Mouse (Mus musculus): ENCODE data around the gene Rab36. TPM values are rescaled to one million over a fixed set of nuclear protein-coding genes. Genes with fewer than 3 reads are reported as not detected.
"Not testable (repeated sequence)": the region's sequence is repeated elsewhere in the genome, so short reads cannot be mapped to it uniquely, and the experiment has no call there.

Gene Rab36
- total RNA-seq, 2 experiments from 2014 or later = 26.1 to 35.8 TPM

DNA sequence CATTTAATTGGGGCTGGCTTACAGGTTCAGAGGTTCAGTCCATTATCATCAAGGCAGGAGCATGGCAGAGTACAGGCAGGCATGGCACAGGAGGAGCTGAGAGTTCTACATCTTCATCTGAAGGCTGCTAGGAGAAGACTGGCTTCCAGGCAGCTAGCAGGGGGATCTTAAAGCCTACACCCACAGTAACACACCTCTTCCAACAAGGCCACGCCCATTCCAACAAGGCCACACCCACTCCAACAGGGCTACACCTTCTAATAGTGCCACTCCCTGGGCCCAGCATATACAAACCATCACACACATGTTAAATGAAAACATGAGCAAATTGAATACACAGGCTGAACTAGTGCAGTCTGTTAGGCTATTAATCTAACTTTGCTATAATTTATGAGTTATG lies 5.2 kb downstream of the Rab36 start:
- not testable (repeated sequence) for DNase-seq (ENCODE audit: extremely low spot score in 1 of 2, low spot score in 1 of 2)

- no peak for DNase-seq (ENCODE audit: extremely low spot score in 1 of 2, low spot score in 1 of 2)
Observed at GRCm38 (mm10) chr10:75044459-75044858, 7.6 kb downstream of the Rab36 start.

- no peak for DNase-seq (ENCODE audit: extremely low spot score in 1 of 2, low spot score in 1 of 2)
Observed at GRCm38 (mm10) chr10:75045831-75046230, 9.0 kb downstream of the Rab36 start.

- no peak for DNase-seq (ENCODE audit: extremely low spot score in 1 of 2, low spot score in 1 of 2)
Observed at GRCm38 (mm10) chr10:75048711-75049110, 11.9 kb downstream of the Rab36 start.

GRCm38 (mm10) chr10:75051364-75052074 lies 14.7 kb downstream of the Rab36 start:
- no peak for DNase-seq (ENCODE audit: extremely low spot score in 1 of 2, low spot score in 1 of 2)

DNA sequence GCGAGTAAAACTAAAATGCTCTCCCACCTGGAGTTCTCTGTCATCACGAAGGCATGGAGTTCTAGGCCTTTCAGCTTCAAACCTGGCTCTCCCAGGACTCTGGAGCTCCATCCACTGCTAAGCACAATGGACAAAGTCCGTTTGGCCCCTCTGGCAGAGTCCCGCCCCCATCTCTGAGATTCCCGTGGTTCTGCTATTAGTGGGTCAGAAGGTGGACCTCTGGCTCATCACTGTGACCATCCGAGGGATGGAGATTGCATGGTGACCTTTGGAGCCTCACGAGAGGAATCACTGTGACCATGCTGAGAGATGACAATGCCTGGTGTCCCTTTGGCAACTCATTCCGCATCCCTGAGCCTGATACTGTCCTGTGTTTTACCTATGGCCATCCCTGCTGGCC lies 16.0 kb downstream of the Rab36 start:
- DNase-seq (ENCODE audit: extremely low spot score in 1 of 2, low spot score in 1 of 2) = no peak

GRCm38 (mm10) chr10:75053655-75054054 lies 16.8 kb downstream of the Rab36 start:
- no peak for DNase-seq (ENCODE audit: extremely low spot score in 1 of 2, low spot score in 1 of 2)

DNA sequence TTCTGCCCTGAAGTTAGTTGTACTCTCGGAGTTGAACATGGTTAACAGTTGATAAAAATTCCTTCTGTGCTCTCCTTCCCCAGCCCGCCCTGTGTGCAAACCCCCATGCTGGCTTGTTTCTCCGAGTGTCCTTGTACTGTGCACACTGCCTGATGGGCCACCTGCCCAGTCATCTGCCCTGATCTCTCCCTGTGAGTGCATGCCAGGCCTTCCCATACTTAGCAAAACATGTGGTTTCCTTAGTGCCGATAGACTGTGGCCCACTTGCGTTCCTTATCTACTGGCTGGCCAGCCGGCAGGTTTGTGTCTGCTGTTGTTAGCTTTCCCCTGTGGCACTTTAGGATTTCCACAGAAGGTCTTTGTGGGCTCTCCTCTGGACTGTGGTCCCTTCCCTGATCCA lies 17.3 kb downstream of the Rab36 start:
- DNase-seq (ENCODE audit: extremely low spot score in 1 of 2, low spot score in 1 of 2) = no peak

GRCm38 (mm10) chr10:75055672-75056071 lies 18.8 kb downstream of the Rab36 start:
- no peak for DNase-seq (ENCODE audit: extremely low spot score in 1 of 2, low spot score in 1 of 2)

- no peak for DNase-seq (ENCODE audit: extremely low spot score in 1 of 2, low spot score in 1 of 2)
Observed at GRCm38 (mm10) chr10:75056255-75056654, 19.4 kb downstream of the Rab36 start.

GRCm38 (mm10) chr10:75058336-75058735 lies 21.5 kb downstream of the Rab36 start:
- no peak for DNase-seq (ENCODE audit: extremely low spot score in 1 of 2, low spot score in 1 of 2)

GRCm38 (mm10) chr10:75058761-75059395 lies 22.0 kb downstream of the Rab36 start:
- no peak for DNase-seq (ENCODE audit: extremely low spot score in 1 of 2, low spot score in 1 of 2)

GRCm38 (mm10) chr10:75059396-75059795 lies 22.5 kb downstream of the Rab36 start:
- peak in 1 of 2 experiments; percentile 60 for DNase-seq (ENCODE audit: extremely low spot score in 1 of 2, low spot score in 1 of 2)

GRCm38 (mm10) chr10:75060217-75060842 lies 23.5 kb downstream of the Rab36 start, which contains the start of gene Bcr:
Gene Bcr, plus strand, starts transcription at chr10:75060592.
- peak; percentile 73 to 83 for DNase-seq (ENCODE audit: extremely low spot score in 1 of 2, low spot score in 1 of 2)

- no peak for DNase-seq (ENCODE audit: extremely low spot score in 1 of 2, low spot score in 1 of 2)
Observed at GRCm38 (mm10) chr10:75060843-75061235, 24.0 kb downstream of the Rab36 start.

DNA sequence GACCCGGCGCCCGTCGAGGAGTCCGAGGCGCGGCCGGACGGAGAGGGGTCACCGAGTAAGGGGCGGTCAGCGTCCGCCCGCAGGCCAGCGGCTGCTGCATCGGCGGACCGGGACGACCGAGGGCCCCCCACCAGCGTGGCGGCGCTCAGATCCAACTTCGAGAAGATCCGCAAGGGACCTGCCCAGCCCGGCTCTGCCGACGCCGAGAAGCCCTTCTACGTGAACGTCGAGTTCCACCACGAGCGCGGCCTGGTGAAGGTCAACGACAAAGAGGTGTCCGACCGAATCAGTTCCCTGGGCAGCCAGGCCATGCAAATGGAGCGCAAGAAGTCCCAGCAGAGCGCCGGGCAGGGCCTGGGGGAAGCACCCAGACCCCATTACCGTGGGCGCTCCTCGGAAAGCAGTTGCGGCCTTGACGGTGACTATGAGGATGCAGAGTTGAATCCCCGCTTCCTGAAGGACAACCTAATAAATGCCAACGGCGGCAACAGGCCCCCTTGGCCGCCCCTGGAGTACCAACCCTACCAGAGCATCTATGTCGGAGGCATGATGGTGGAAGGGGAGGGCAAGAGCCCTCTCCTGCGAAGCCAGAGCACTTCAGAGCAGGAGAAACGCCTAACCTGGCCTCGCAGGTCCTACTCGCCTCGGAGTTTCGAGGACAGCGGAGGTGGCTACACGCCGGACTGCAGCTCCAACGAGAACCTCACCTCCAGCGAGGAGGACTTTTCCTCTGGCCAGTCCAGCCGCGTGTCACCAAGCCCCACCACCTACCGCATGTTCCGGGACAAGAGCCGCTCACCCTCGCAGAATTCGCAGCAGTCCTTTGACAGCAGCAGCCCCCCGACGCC lies 24.7 kb downstream of the Rab36 start:
- DNase-seq (ENCODE audit: extremely low spot score in 1 of 2, low spot score in 1 of 2) = no peak

- no peak for DNase-seq (ENCODE audit: extremely low spot score in 1 of 2, low spot score in 1 of 2)
Observed at GRCm38 (mm10) chr10:75062189-75062561, 25.3 kb downstream of the Rab36 start.

- DNase-seq (ENCODE audit: extremely low spot score in 1 of 2, low spot score in 1 of 2) = no peak
Observed at GRCm38 (mm10) chr10:75062621-75063020, 25.8 kb downstream of the Rab36 start.

DNA sequence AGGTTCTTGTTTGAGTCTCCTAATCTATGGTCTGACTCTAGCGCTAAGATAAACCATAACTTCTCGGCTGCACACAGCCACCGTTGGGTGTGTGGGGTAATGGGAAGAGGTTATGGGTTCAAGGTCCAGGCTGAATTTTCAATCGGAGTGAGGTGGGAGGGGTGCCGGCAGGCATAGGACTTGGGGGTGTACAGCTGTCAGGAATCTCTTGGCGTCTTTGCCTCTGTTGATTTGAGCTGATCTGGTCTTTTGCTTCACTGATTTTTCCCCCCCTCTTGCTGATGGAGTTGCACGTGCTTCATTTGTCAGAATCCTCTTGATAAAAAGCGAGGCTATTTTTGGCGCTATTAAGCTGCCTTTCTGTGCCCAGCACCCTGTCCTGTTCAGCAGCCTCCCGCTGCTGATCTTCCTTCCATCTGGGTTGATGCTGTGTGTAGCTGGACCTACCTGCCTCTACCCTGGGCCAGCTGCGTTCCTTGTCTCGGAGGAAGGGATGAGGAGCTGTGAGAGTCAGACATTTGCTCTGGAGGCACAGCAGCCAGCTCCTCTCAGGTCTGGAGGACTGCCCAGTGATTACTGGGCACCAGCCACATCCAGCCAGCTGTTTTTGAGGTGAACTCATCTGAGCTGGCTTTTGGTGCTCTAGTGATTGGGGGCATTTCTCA lies 26.6 kb downstream of the Rab36 start:
- no peak for DNase-seq (ENCODE audit: extremely low spot score in 1 of 2, low spot score in 1 of 2)

- DNase-seq (ENCODE audit: extremely low spot score in 1 of 2, low spot score in 1 of 2) = no peak
Observed at GRCm38 (mm10) chr10:75065691-75066090, 28.8 kb downstream of the Rab36 start.

Measured in layer of hippocampus, postnatal 25 days (tissue).